Mouse (Mus musculus): ENCODE results near the gene Naa60.
"Not testable (repeated sequence)": the region's sequence is repeated elsewhere in the genome, so short reads cannot be mapped to it uniquely, and the experiment has no call there.

Naa60 gene

GRCm38 (mm10) chr16:3872216-3873047 is at the start of gene Naa60:
TSS of gene Naa60 (plus strand) at chr16:3872375.
- peak; percentile 94 for DNase-seq

- DNase-seq, result no peak
Observed at GRCm38 (mm10) chr16:3828021-3828420, 44.2 kb upstream of the Naa60 start.

GRCm38 (mm10) chr16:3829727-3830126 is 42.4 kb upstream of the Naa60 start:
- DNase-seq, result no peak

GRCm38 (mm10) chr16:3830588-3831109 is 41.5 kb upstream of the Naa60 start, which contains the start of gene Olfr15:
TSS of gene Olfr15 (plus strand) at chr16:3830878.
- DNase-seq, result no peak

GRCm38 (mm10) chr16:3835461-3835860 is 36.7 kb upstream of the Naa60 start:
- no peak for DNase-seq

GRCm38 (mm10) chr16:3839157-3839885 is 32.9 kb upstream of the Naa60 start:
- DNase-seq, result no peak

- no peak for DNase-seq
Observed at GRCm38 (mm10) chr16:3842989-3843388, 29.2 kb upstream of the Naa60 start.

GRCm38 (mm10) chr16:3843796-3844195 is 28.4 kb upstream of the Naa60 start:
- DNase-seq, result no peak

GRCm38 (mm10) chr16:3846711-3847518 is 25.3 kb upstream of the Naa60 start, which contains the start of gene Zfp174:
TSS of gene Zfp174 (plus strand) at chr16:3847268.
- peak; percentile 98 for DNase-seq

- no peak for DNase-seq
Observed at GRCm38 (mm10) chr16:3847871-3848270, 24.3 kb upstream of the Naa60 start.

GRCm38 (mm10) chr16:3848416-3848815 is 23.8 kb upstream of the Naa60 start:
- no peak for DNase-seq

GRCm38 (mm10) chr16:3851301-3851700 is 20.9 kb upstream of the Naa60 start:
- DNase-seq, result not testable (repeated sequence)

- no peak for DNase-seq
Observed at GRCm38 (mm10) chr16:3852586-3852985, 19.6 kb upstream of the Naa60 start.

GRCm38 (mm10) chr16:3854437-3855182 is 17.6 kb upstream of the Naa60 start:
- no peak for DNase-seq

- no peak for DNase-seq
Observed at GRCm38 (mm10) chr16:3855776-3856175, 16.4 kb upstream of the Naa60 start.

- no peak for DNase-seq
Observed at GRCm38 (mm10) chr16:3859254-3859653, 12.9 kb upstream of the Naa60 start.

- no peak for DNase-seq
Observed at GRCm38 (mm10) chr16:3871815-3872214, 360 bp upstream of the Naa60 start.

GRCm38 (mm10) chr16:3876346-3876745 is 4.2 kb downstream of the Naa60 start:
- no peak for DNase-seq

GRCm38 (mm10) chr16:3884201-3885064 is 12.3 kb downstream of the Naa60 start, which contains the start of the genes Zfp597 and Gm20695:
TSS of gene Zfp597 (minus strand) at chr16:3884561.
TSS of gene Gm20695 (plus strand) at chr16:3884648.
- peak; percentile 95 for DNase-seq

- no peak for DNase-seq
Observed at GRCm38 (mm10) chr16:3885065-3885670, 13.0 kb downstream of the Naa60 start.

Measured in layer of hippocampus, adult 9-11 months (tissue).